Mouse (Mus musculus) cerebellum, postnatal 25 days (tissue): ENCODE measurements around the gene Pus3.
"Not testable (repeated sequence)": the region's sequence is repeated elsewhere in the genome, so short reads cannot be mapped to it uniquely, and the experiment has no call there.

ENCODE experiments used
- DNase-seq, 2 experiments: peaks; one replicate each; pipeline ENCODE4 v3.0.0; 2021; ENCODE audit warnings: mixed read lengths in 2 of 2

The Pus3 gene

DNA sequence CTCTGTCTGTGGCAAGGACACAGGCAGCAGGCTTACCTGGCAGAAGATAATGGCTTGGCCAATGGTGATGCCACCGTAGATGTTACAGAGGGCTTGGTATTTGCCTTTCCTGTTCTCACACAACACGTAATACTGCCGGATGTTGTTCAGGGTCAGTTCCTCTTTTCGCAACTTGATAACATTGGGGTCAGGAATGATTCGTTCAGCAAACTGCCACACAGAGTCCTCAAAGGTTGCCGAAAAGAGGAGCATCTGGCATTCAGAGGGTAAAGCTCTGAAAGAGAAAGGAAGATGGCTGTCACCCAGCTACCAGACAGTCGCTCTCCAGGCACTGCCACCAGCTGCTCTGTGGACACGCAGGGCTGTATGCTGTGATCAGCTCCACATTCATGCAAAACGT lies 11.7 kb upstream of the Pus3 start:
- DNase-seq = no peak

DNA sequence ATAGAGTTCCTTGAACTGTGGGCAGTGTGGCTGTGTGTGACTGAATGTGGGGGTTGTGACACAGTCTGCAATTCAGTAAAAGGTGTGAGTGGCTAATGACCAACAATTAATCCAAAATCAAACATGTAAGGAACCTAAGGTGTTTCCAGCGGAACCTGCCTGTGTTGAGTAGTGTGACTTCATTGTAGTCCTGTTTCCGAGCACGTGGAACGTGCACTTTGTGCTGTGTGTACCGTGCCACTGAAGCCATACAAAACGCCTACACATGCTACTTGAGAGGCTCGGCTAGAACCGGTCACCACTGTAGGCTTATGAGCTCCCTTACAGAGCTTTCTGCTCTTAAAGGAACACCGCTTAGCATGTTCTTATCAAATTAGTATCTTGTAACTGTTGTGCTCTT lies 9.9 kb upstream of the Pus3 start:
- DNase-seq = no peak

GRCm38 (mm10) chr9:35556494-35557102 lies 1.8 kb upstream of the Pus3 start:
- DNase-seq = no peak

GRCm38 (mm10) chr9:35559009-35559890 lies 855 bp downstream of the Pus3 start:
- peak; percentile 82 to 90 for DNase-seq

DNA sequence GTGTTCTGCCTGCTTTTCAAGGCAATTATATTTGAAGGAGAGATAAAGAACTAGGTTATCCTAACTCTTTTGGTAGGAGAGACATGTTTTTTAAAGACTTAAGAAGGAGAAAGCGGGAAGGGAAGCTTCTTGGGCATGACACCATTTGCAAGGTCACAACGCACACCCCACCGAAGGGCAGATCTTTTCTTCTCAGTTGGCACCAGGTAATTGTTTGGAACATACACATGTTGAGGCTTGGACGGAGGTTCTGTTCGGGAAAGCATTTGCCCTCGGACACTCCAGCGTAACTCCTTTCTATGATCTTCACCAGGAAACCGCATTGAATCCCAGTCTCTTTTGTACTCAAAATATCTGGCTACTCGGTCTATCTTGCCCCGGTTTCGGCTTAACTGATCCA lies 2.7 kb downstream of the Pus3 start:
- DNase-seq = no peak

DNA sequence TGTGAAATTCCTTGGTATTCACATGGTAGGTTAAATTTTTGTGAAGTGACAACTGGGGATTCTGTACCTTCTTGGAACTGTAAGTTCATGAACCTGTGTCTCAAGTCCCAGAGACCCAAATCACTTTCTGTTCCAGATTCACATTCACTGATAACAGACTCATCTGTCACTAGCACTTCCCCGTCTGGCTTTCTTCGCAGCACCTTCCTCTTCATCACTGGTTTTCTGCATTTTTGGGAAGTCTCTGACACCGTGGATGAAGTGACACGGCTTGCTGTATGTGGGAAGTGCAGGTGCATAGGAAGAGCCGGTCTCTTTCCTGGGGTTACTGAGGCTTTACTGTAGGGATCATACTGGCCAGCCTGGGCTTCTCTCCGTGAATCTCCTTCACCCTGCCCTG lies 3.2 kb downstream of the Pus3 start:
- DNase-seq = no peak

GRCm38 (mm10) chr9:35564536-35565240 lies 6.3 kb downstream of the Pus3 start:
- DNase-seq = no peak

- DNase-seq = no peak
Measured at GRCm38 (mm10) chr9:35567995-35568394, 9.6 kb downstream of the Pus3 start.

GRCm38 (mm10) chr9:35569571-35570534 lies 11.5 kb downstream of the Pus3 start, which contains the start of the genes Pate2 and Hyls1:
Gene Pate2 (plus strand): TSS chr9:35570284.
Gene Hyls1 (minus strand): TSS chr9:35570398.
- peak; percentile 93 to 96 for DNase-seq

- DNase-seq = no peak
Measured at GRCm38 (mm10) chr9:35570663-35571062, 12.3 kb downstream of the Pus3 start.

- DNase-seq = no peak
Measured at GRCm38 (mm10) chr9:35574416-35574815, 16.0 kb downstream of the Pus3 start.

DNA sequence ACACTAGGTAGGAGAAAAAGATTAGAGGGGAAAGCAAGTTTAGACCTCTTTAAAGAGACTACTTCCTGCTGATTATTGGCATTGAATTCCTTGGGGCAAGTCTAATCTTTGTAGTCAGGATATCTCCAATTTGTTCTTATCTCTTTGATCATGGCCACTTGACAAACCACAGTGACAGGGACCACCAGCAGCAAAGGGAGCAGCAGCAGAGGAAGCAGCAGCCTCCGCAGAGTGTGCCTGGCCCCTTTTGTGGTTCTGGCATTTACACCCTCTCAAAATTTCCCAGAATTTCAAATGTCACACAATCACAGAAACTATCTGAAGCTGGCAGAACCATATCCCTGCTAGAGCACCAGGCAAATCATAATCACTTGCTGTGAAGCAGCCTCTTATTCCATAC lies 29.3 kb downstream of the Pus3 start:
- DNase-seq = no peak

GRCm38 (mm10) chr9:35592903-35593302 lies 34.5 kb downstream of the Pus3 start:
- no peak for DNase-seq

GRCm38 (mm10) chr9:35607647-35608405 lies 49.4 kb downstream of the Pus3 start:
- no peak for DNase-seq

DNA sequence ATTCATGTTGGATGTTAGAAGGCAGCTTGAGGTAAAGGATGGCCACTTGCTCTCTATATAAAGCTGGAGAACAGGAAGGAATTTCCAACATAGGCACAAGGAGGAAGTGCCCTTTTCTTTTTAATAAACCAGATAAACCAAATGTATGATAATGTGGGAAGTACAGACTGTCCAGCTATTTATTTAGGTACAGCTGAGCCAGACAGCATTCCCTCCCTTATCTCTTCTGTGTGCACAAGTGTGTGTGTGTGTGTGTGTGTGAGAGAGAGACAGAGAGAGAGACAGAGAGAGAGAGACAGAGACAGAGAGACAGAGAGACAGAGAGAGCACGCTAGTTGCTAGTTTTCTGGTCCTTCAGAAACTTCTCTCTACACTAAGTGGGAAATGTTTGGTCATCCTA lies 53.4 kb downstream of the Pus3 start, which contains the start of gene Pate4:
Gene Pate4, minus strand, starts transcription at position 101 of the 400 bp plus-strand sequence.
- DNase-seq = no peak

DNA sequence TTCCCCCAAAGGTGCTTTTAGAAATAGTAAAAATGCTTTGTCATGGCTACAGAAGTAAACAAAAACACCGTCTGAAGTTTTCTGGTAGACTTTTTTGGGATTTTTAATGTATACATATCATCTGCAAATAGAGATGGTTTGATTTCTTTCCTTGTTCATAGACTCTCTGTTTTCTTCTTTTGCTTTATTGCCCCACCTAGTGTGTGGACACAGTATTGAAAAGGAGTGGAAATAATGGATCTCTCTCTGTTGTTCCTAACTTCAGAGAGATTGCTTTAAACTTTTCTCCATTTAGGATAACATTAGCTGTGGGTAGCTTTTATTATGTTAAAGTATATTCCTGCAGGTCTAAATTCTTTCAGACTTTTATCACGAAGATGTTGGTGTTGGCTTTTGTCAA lies 55.6 kb downstream of the Pus3 start:
- DNase-seq = no peak

GRCm38 (mm10) chr9:35616784-35617183 lies 58.4 kb downstream of the Pus3 start:
- not testable (repeated sequence) for DNase-seq
